Mouse (Mus musculus) bone marrow macrophage, adult 2 months (primary cell): ENCODE results near the gene Exph5. TPM values are rescaled to one million over a fixed set of nuclear protein-coding genes. Genes with fewer than 3 reads are reported as not detected.

Source experiments
- H3K27ac ChIP-seq: 2 replicates; pipeline ENCODE4 v1.5.1; 2012; ENCODE audit warnings: low read depth, low read length; ENCODE audit not compliant: insufficient read depth
- H3K4me1 ChIP-seq: 2 replicates; pipeline ENCODE4 v1.6.1; 2012; ENCODE audit warnings: low read length; ENCODE audit not compliant: control insufficient read depth, insufficient read depth
- H3K4me3 ChIP-seq: 2 replicates; pipeline ENCODE4 v1.5.1; 2012; ENCODE audit warnings: mild to moderate bottlenecking, low read length, moderate library complexity; ENCODE audit not compliant: insufficient read depth
- CTCF ChIP-seq: IDR thresholded peaks from 2 replicates; pipeline ENCODE4 v1.5.1; 2012; ENCODE audit warnings: low read depth, mild to moderate bottlenecking, low read length, moderate library complexity
- POLR2A ChIP-seq: IDR thresholded peaks from 2 replicates; pipeline ENCODE4 v1.6.1; 2012; ENCODE audit warnings: mild to moderate bottlenecking, low read depth, low read length, borderline replicate concordance
- polyA plus RNA-seq: library from polyadenylated mRNA; stranded (reverse); fragments of >200 nt; gene quantifications from 2 replicates; pipeline ENCODE4 v1.2.4, GENCODE M21; 2012; ENCODE audit not compliant: missing spikeins, insufficient read depth, insufficient read length

Gene Exph5
- polyA plus RNA-seq, 1 experiment, result not detected

GRCm38 (mm10) chr9:53353161-53353560 is 51.7 kb downstream of the Exph5 start:
- no peaks in the 10 kb centered on the region for H3K4me1 ChIP-seq
- no peak overlapping the region for H3K4me3 ChIP-seq
- H3K27ac ChIP-seq, result no peak overlapping the region
- TF ChIP-seq CTCF, result no peak
- no peak for TF ChIP-seq POLR2A

DNA sequence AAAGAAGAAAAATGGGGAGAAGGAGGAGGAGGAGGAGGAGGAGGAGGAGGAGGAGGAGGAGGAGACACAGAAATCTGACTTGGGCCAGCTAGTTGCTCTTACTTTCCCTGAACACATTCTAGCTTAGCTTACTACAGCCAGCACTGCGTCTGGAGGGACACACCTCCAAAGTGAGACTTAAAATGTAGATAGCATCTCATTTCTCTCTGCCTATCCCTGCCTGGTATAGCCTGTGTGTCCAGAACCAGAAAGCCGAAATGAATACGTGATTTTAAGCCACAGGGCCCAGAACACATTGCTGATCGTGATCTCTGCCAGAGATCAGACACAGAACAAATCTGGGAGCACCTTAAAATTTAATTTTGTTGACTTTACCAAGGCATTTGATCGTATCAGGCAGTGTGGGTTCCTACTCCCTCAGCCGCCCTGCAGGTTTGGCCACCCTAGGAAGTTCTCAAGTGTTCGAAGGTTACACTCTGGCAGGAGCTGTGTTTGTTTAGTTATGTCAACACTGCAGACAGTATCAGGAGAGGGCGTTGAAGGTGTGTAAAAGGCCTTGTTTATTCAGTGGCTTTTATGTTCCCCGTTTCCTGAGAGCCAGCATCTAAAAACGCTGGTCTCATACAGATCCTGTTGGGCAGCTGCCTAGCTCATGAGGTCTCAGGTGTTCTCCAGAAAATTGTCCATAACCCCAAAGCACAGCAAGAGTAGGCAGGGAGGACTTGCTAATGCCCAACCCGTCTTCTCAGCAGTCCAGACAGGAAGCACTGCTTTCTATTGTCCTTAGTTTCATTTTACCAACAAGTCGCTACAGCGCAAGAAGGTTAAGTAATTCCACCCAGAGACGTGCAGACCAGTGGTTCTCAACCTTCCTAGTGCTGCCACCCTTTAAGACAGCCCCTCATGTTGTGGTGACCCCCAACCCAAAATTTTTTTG is 55.0 kb downstream of the Exph5 start:
- H3K4me1 ChIP-seq, result no peaks in the 10 kb centered on the region
- no peak overlapping the region for H3K27ac ChIP-seq

GRCm38 (mm10) chr9:53371339-53371738 is 69.9 kb downstream of the Exph5 start:
- Histone ChIP-seq H3K4me1 (0 out of 2 replicates have a peak, but pooled peaks cover 4% of the 10 kb centered on the region), H3K4me3 (no peak overlapping the region), H3K27ac (no peak overlapping the region)
- TF ChIP-seq CTCF (no peak), POLR2A (no peak)

More for the DNA sequence above, 55.0 kb downstream of the Exph5 start:
- peak overlapping the region; percentile 21 for H3K4me3 ChIP-seq
- TF ChIP-seq CTCF (no peak), POLR2A (no peak)

GRCm38 (mm10) chr9:53375907-53376306 is 74.4 kb downstream of the Exph5 start:
- Histone ChIP-seq H3K4me1 (peaks cover 9% of the 10 kb centered on the region), H3K4me3 (no peak overlapping the region), H3K27ac (no peak overlapping the region)
- no peak for TF ChIP-seq CTCF
- TF ChIP-seq POLR2A, result no peak

- TF ChIP-seq CTCF (peak; percentile 35; the same call in 1 of the 2 replicates), POLR2A (no peak)
- Histone ChIP-seq H3K4me1 (peaks cover 18% of the 10 kb centered on the region), H3K27ac (no peak overlapping the region), H3K4me3 (no peak overlapping the region)
Observed at GRCm38 (mm10) chr9:53376820-53377219, 75.3 kb downstream of the Exph5 start.

- TF ChIP-seq POLR2A (no peak), CTCF (no peak)
- H3K27ac ChIP-seq, result no peak overlapping the region
Observed at GRCm38 (mm10) chr9:53377597-53377996, 76.1 kb downstream of the Exph5 start.

DNA sequence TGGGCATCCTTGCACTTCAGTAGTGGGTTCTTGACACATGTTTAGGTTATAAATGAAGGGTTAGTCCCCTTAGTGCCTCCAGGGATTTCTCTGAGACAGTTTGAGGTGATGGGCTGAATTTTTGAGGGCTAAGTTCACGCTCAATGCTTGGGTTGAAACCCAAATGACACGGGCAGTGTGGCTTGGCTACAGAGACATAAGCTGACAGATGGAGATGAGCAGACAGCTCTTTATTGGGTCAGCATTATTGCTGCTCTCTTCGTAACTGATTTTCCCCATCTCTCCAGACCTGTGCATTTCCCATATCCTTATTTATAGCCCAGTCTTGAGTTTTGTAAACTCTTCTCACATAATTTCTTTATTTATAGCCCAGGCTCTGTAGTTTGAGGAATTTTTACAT is 76.7 kb downstream of the Exph5 start:
- H3K4me3 ChIP-seq, result no peak overlapping the region
- no peak overlapping the region for H3K27ac ChIP-seq
- peaks cover 18% of the 10 kb centered on the region for H3K4me1 ChIP-seq
- TF ChIP-seq POLR2A (no peak), CTCF (no peak)

More at GRCm38 (mm10) chr9:53377597-53377996, 76.1 kb downstream of the Exph5 start:
- Histone ChIP-seq H3K4me1 (peaks cover 18% of the 10 kb centered on the region), H3K4me3 (no peak overlapping the region)

DNA sequence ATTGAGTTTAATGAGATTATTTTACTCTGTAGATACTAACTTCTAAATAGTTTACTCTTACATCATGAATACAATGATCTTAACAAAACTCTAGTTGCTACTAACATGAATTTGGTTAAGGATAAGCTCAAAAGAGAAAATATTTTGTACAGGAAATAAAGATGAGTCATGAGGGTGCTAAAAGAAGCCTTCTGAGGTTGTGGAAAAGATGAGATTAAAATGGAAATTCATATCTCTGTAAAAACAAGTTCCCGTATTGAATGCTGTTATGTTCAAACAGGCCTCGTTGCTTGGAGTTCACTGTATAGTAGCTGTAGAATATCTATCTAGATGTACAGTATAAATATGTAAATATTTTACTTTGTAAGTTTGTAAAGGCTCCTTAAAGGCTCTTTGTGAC is 79.1 kb downstream of the Exph5 start:
- Histone ChIP-seq H3K4me3 (no peak overlapping the region), H3K4me1 (peaks cover 25% of the 10 kb centered on the region), H3K27ac (no peak overlapping the region)
- TF ChIP-seq CTCF (no peak), POLR2A (no peak)

DNA sequence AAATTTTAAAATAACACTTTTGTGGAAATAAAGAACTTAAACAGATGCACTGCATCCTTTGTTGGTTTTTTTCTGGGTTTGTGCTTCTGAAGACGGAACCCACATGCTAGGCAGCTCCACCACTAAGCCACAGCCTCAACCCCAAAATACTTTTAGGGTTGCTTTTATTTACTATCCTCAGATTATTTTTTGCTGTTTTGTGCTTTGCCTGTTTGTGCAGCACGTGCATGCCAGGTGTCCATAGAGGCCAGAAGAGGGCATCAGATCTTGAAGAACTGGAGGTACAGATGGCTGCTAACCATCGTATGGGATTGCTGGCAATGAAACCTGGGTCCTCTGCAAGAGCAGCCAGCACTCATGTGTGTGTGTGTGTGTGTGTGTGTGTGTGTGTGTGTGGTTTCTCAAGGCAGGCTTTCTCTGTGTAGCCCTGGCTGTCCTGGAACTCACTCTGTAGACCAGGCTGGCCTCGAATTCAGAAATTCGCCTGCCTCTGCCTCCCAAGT is 79.7 kb downstream of the Exph5 start:
- peaks cover 25% of the 10 kb centered on the region for H3K4me1 ChIP-seq
- no peak overlapping the region for H3K27ac ChIP-seq
- no peak overlapping the region for H3K4me3 ChIP-seq
- TF ChIP-seq POLR2A, result no peak
- no peak for TF ChIP-seq CTCF

GRCm38 (mm10) chr9:53383951-53384866 is 82.7 kb downstream of the Exph5 start, which contains the start of gene Kdelc2:
Gene Kdelc2 (plus strand): TSS chr9:53384025.
- Histone ChIP-seq H3K4me1 (peaks cover 34% of the 10 kb centered on the region), H3K4me3 (peak within 1 kb of the TSS; percentile 74), H3K27ac (peak within 1 kb of the TSS; percentile 85)
- TF ChIP-seq CTCF (no peak), POLR2A (no peak)
